Mouse (Mus musculus): ENCODE measurements around the gene Slc37a4.

DNA sequence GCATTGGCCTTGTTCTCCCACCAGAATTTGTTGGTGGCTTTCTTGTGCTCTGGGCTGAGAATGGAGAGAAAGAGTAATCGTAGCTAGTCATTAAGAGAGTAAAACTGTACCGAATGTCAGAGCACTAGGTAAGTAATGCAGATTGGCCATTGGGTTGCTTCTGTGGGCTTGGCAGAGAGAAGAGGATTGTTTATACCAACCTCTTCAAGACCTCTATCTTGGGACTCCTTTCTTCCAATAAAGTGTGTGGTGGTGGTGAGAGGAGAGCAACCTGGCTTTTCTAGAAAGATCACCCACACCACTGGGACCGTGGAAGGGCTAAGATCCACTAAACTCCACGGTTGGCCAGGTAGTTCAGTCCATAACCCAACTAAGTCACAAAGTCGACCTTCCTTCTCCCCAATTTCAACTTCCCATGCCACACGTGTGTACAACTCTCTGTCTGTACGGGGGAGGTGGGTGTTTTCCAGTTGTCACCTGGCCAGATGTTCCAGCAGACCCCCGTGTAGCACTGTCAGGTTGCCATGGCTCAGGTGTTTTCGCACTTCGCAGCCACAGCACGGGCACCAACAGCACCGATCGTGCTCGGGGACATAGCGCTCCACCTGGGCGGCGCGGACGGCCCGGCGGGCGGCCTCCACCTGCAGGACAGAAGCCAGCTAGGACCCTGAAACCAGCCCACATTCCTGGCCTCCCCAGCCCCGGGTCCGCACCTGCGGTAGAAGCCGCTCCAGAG lies 20.7 kb downstream of the Slc37a4 start:
- no peak for TF ChIP-seq POLR2A (IDR thresholded peaks at IDR 0.05; ENCODE audit: borderline replicate concordance, low read depth, low read length)
- no peak for TF ChIP-seq CTCF (IDR thresholded peaks at IDR 0.05; ENCODE audit: low read depth, low read length)

All from bone marrow macrophage, adult 2 months (primary cell).